Mouse (Mus musculus) cortical plate, adult 2 months (tissue): ENCODE measurements at regions not wholly inside any gene's neighbourhood (a gene's known extent, or its start where the extent isn't known, plus 50 kb on each side); places are given as distances from the start of the nearest gene placed in this dataset.

ENCODE experiments used
- CTCF ChIP-seq: fragments of 200-500 bp; IDR thresholded peaks from 2 replicates; pipeline ENCODE4 v1.5.1; 2011; ENCODE audit warnings: mild to moderate bottlenecking, control low read depth, low read length; ENCODE audit not compliant: insufficient read depth; ENCODE audit errors: extremely low read depth
- POLR2A ChIP-seq: fragments of 200-500 bp; IDR thresholded peaks from 2 replicates; pipeline ENCODE4 v1.6.1; 2011; ENCODE audit warnings: mild to moderate bottlenecking, low read length, control low read depth; ENCODE audit not compliant: insufficient read depth; ENCODE audit errors: extremely low read depth

DNA sequence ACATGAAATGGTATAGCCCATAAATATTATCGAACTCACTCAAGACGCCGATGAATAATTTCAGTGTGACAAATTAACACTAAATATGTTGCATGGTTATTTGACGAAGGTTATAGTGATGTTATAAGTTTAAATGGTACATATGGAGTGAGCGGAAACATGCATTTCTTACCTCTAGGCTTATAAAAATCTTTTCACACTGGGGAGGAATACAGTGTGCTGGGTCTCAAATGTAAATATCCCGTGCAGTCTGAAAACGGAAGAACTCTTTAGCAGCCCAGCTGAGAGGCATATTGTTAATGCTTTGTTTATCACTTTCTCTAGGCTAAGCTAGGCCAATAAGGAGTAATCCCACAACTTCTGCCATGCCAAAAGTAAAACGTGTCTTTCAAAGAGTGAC, 518.6 kb upstream of the Sall1 start:
- TF ChIP-seq POLR2A (no peak), CTCF (no peak)
